Mouse (Mus musculus) urinary bladder, postnatal 4 days (tissue): ENCODE measurements at regions not wholly inside any gene's neighbourhood (a gene's known extent, or its start where the extent isn't known, plus 50 kb on each side); places are given as distances from the start of the nearest gene placed in this dataset.

ENCODE experiments used
- DNase-seq, 2 experiments: peaks; one replicate each; pipeline ENCODE4 v3.0.0; 2021 to 2022; ENCODE audit warnings: low spot score in 2 of 2

- DNase-seq: no peak
Measured at GRCm38 (mm10) chr13:42358588-42358987, 57.3 kb downstream of the Edn1 start.

DNA sequence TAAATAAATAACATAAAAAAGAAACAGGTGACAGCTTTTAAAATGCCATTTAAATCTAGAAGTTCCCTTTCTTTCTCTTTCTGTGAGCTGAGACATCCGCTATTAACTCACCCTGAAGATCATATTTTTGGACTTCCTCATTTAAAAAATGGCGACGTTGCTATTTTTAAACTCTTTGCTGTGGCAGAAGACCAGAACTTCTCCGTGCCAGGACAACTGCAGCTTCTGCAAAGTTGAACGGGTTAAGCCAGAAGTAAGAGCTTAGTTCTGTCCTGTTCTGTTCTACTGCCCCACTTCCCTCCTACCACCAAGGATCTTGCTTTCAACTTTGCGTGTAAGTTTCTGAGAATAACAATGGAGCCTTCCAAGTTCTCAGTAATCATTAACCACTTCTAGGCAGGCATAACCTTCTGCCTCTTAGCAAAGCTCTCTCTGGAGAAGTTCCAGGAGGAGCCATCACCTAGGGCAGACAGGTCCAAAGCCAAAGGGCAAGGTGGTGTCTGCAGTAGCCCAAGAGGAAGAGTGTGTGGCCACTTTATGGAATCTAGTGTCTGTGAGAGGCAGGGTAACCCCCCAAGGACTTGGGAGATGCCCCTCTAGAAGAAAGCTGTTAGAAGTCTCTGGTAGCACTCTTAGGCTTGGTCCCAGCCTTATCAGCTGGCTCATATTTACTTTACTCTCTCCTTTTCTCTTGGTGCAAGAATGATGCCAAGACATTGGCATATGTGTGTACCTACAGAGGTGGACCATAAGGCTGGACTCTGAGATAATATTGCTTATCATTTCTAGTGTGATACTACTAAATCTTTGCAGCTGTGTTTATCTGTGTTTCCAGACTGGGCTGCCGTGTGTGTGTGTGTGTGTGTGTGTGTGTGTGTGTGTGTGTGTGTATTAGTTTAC lies 66.6 kb downstream of the Edn1 start:
- no peak for DNase-seq

- DNase-seq: no peak
Measured at GRCm38 (mm10) chr13:42369826-42370225, 68.5 kb downstream of the Edn1 start.

DNA sequence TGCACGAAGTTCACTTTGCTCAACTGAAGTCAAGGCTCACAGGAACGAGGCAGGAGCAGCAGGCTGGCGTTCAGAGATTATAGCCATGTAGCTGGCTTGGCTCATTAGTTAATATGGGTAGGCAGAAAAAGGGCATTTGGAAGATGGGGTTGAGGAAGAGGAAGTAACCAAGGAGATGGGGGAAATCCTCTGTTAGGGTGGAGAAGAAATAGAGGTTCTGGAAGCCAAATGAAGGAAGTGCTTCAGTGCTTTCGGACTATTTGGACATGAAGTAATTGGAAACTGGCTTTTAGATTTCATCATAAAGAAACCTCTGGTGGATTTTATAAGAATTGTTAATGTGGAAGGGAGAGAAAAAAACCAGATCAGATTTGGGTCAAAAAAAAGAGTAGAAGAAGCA lies 70.9 kb downstream of the Edn1 start:
- no peak for DNase-seq

DNA sequence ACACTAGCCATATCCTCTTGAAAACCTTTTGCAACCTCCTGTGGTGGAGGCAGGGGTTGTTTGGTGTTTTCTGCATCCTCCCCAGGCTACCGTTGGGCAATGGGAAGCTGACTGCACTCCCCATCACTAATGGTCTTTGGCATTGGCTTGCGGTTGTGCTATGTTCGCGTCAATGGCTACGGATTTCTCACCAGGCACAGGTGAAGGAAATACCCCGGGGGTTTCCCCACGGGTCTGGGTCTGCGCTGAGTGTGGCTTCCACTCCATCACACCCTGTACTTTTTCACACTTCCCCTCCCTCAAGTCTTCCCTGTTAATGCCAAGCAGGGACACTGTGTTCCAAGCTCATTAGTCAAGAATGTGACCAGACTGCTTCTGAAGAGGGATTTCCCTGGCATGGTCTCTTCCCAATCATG lies 72.9 kb downstream of the Edn1 start:
- DNase-seq: no peak

DNA sequence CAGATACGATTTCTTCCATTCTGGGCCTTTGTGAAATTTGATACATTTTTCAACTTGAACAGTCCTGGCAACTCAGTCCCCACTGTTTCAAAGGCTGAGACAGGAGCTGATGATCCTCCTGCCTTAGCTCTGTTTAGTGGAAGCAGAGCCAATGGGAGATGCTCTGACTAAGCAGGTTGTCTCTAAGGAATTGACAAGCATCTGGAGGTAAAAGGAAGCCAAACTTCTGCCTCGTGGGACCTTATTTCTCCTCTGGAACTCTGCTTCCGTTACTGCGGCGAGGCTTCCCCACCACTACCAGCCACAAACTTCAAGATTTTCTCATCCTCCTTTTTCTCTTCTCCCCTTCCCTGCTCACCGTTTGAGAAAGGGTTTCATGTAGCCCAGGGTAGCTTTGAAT lies 78.4 kb downstream of the Edn1 start:
- no peak for DNase-seq

GRCm38 (mm10) chr13:42383099-42383498 lies 81.8 kb downstream of the Edn1 start:
- no peak for DNase-seq

DNA sequence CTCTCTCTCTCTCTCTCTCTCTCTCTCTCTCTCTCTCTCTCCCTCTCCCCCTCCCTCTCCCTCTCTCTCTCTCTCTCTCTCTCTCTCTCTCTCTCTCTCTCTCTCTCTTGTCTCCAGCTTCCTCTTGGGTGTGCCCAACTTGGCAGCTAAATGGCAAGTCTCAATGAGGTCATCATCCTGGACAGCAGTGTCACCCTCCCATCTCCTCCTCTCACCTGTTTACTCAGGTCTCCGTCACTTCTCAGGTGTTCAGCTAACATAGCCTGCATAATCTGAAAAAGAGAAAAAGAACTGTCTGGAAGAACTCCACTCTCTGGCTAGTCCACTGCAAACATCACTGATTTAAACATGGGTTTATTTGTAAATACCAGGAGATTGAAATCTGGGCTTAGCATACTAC lies 89.1 kb downstream of the Edn1 start:
- DNase-seq: no peak

DNA sequence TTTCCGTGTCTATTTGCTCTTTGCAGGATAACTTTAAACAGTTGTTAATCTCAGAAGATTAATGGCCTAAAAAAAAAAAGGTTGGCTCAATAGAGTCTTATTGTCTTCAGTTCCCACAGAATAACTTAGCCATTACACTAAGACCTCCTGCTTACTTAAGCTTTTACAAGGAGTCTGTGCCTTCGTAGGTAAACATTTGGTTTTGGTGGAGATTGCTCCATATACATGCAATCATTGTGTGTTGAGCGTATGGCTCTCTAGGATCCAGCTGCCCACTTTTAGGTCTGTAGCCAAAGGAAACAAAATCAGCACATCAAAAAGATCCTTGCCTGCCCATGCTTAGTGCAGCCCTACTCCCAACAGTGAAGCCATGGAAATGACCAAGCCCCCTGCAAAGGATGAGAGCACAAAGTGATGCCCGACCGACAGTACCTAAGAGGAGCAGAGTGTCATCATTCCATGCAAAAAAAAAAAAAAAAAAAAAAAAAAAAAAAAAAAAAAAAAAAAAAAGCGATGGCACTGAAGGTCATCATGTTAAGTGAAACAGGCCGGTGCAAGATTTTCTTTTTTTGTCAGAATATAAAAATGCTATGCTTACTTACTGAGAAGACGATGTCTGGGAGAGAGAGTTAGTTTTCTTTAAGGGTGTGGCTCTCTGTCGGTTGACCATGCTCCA lies 90.2 kb downstream of the Edn1 start:
- no peak for DNase-seq

- DNase-seq: no peak
Measured at GRCm38 (mm10) chr13:42392701-42393100, 91.4 kb downstream of the Edn1 start.

- DNase-seq: no peak
Measured at GRCm38 (mm10) chr13:42394572-42394971, 93.3 kb downstream of the Edn1 start.

DNA sequence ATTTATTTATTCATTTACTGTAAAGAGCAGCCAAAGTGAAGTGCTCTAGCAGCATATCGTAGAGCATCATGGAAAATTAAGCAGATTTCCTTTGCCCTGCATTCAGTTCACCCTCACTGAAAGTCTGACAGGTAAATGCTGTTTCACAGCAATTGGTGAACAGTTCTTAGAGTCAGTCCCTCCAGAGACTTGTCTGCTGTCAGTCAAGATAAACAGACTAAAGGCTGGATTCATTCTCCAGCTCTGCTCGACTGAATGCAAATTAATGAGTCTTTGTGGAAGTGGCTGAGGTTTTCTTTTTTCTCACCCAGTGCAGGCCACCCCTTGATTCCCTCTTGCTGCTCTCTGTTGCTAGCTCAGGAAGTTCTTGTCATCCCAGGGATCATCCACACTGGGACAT lies 100.2 kb downstream of the Edn1 start:
- DNase-seq: no peak

- no peak for DNase-seq
Measured at GRCm38 (mm10) chr13:42403231-42404020, 102.2 kb downstream of the Edn1 start.

DNA sequence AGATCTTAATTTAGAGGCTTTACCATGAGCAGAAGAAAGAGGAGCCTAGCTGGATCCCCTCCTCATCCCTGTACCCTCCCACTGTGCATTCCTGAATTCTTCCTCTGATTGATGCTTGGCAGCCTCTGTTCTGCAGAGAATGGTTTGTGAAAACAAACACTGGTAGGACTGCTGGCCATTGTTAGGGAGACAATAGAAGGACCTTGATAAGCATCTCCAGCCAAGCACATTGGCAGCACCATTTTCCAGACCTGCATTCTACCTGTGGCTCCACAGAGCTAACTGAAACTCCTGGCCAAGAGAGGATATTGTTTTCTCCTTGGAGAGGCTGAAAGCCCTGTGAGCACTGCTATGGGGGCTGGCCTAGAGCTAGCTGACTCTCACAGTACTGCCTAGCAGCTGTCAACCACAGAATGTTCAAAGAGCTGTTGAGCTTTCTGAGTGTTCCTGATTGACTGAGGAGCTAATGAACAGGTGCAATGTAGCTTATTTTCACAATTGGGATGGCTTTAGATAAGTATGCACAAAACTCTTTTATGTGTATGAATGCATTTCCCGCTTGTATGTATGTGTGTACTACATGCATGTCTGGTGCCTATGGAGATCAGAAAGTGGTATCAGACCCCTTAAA lies 111.5 kb downstream of the Edn1 start:
- DNase-seq: no peak

GRCm38 (mm10) chr13:42446921-42447320 lies 145.6 kb downstream of the Edn1 start:
- no peak for DNase-seq

DNA sequence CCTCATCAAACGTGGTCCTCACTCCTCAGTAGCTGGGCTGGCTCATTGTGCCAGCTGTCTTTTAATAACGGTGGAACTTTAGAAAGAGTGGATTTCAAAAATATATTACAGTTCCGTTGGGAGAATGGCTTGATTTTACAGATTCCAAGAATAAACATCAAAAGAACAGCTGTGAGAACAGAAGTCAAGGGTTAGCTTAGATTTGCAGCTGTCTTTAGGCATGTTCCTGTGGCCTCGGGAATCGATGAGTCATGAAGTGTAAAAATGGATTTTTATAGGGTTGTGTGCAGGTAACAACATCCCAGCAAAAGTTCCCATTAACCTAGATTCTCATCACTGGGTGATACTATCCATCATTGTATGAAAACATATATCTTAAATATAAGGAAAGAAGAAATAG lies 152.4 kb downstream of the Edn1 start:
- DNase-seq: no peak

DNA sequence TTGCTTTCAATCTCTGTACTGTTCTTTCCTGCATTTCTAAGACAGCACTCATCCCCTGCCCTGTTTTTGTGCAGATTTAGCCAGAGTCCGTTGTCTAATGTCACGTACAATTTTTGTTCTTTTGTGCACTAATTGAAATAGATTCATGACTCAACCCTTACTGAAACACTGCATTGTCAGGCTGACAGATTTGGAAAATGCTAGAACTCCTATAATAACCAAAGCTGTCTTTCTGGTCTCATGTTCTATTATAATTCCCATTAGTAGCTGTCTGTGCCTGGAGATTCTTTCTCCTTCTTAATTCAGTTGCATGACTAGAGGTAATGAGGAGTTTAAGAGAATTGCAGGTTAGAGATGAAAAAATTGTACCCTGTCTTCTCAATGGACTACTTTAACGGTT lies 158.6 kb downstream of the Edn1 start:
- DNase-seq: no peak

GRCm38 (mm10) chr13:42478825-42479224 lies 177.5 kb downstream of the Edn1 start:
- DNase-seq: no peak

DNA sequence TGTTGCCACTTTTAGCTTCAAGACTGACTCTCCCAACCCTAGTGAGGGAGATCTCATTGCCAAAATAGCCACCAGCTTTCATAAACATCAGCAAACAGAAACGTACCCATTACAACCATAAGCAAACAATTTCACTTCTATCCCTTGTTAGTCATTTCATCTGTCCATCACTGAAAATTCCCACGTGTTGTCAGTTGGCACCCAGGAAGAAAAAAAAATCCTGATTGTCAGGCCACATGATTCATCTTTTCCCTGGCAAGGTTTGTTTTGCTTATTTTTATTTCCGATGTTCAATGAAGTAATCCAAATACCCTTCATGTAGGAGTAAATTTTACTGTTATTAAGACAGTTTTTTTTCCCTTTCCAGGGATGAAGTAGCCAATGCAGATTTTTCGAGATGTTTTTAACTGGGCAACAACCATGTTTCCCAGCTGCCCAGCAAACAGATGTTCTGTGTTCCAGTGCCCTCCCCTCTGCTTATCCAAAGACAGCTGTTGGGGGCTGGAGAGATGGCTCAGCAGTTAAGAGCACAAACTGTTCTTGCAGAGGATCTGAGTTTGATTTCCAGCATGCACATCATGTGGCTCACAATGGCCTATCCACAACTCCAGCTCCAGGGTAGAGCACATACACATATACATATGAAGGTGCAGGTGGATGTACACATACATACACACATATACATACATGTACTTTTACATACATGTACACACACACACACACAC lies 189.3 kb upstream of the Phactr1 start:
- DNase-seq: no peak

- DNase-seq: no peak
Measured at GRCm38 (mm10) chr13:42494371-42494770, 186.1 kb upstream of the Phactr1 start.

DNA sequence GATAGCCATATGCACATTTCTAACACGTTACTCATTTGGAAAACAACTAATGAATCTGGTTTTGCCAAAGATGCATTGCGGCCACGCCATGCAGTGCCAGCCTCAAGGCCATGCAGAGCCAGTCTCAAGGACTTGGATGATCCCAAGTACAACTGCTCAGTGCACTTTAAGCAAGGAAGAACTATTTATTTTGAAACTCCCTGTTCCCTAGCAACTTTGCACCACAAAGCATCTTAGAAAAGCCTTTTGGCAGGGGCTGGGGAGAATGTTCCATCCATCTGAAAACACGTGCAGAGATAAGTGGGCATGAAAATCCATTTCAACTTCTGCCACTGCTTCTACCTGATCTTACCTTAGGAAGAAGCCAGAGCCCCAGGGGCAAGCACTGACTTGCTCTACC lies 182.1 kb upstream of the Phactr1 start:
- no peak for DNase-seq
